Mouse (Mus musculus): ENCODE data around the gene Adprm. TPM values are rescaled to one million over a fixed set of nuclear protein-coding genes. Genes with fewer than 3 reads are reported as not detected.
A peak's percentile ranks its signal among the peaks of the same experiment; 100 is the strongest.

Adprm gene
- polyA plus RNA-seq, 1 experiment from 2014 or later = 30.3 TPM

- H3K4me2 ChIP-seq = no peak overlapping the region
- H3K4me3 ChIP-seq = no peak overlapping the region
- no peak for ATAC-seq (ENCODE audit: insufficient number of reproducible peaks, low FRiP score, low TSS enrichment, low read depth)
- H3K27me3 ChIP-seq = peaks cover 23% of the 10 kb centered on the region
- H3K9ac ChIP-seq = no peak overlapping the region
- WGBS = 5% methylated on average over 6 of the region's 6 CpGs
- no peaks in the 10 kb centered on the region for H3K36me3 ChIP-seq
- no peak overlapping the region for H3K27ac ChIP-seq
- no peaks in the 10 kb centered on the region for H3K4me1 ChIP-seq
- H3K9me3 ChIP-seq = no peaks in the 10 kb centered on the region
Observed at GRCm38 (mm10) chr11:67085489-67085888, 33.1 kb upstream of the Adprm start.

- Histone ChIP-seq H3K27me3 (peaks cover 23% of the 10 kb centered on the region), H3K9ac (no peak overlapping the region), H3K9me3 (no peaks in the 10 kb centered on the region), H3K27ac (no peak overlapping the region), H3K4me2 (no peak overlapping the region), H3K36me3 (no peaks in the 10 kb centered on the region), H3K4me1 (no peaks in the 10 kb centered on the region), H3K4me3 (no peak overlapping the region)
- no peak for ATAC-seq (ENCODE audit: insufficient number of reproducible peaks, low FRiP score, low TSS enrichment, low read depth)
- WGBS = 47% methylated on average over 32 of the region's 32 CpGs
Observed at GRCm38 (mm10) chr11:67083712-67084340, 31.4 kb upstream of the Adprm start.

- Histone ChIP-seq H3K36me3 (no peaks in the 10 kb centered on the region), H3K27ac (no peak overlapping the region), H3K27me3 (peaks cover 23% of the 10 kb centered on the region), H3K4me3 (no peak overlapping the region), H3K4me2 (no peak overlapping the region), H3K4me1 (no peaks in the 10 kb centered on the region), H3K9ac (no peak overlapping the region), H3K9me3 (no peaks in the 10 kb centered on the region)
- ATAC-seq (ENCODE audit: insufficient number of reproducible peaks, low FRiP score, low TSS enrichment, low read depth) = no peak
- WGBS = 62% methylated on average over 6 of the region's 6 CpGs
Observed at GRCm38 (mm10) chr11:67083239-67083638, 30.8 kb upstream of the Adprm start.

- WGBS = 83% methylated on average over 13 of the region's 13 CpGs
- H3K9ac ChIP-seq = no peak overlapping the region
- H3K36me3 ChIP-seq = no peaks in the 10 kb centered on the region
- H3K4me1 ChIP-seq = no peaks in the 10 kb centered on the region
- peaks cover 23% of the 10 kb centered on the region for H3K27me3 ChIP-seq
- ATAC-seq (ENCODE audit: insufficient number of reproducible peaks, low FRiP score, low TSS enrichment, low read depth) = no peak
- no peak overlapping the region for H3K4me3 ChIP-seq
- H3K4me2 ChIP-seq = no peak overlapping the region
- H3K27ac ChIP-seq = no peak overlapping the region
- H3K9me3 ChIP-seq = no peaks in the 10 kb centered on the region
Observed at GRCm38 (mm10) chr11:67082793-67083192, 30.4 kb upstream of the Adprm start.

GRCm38 (mm10) chr11:67082188-67082587, 29.8 kb upstream of the Adprm start:
- 83% methylated on average over 7 of the region's 7 CpGs for WGBS
- H3K4me3 ChIP-seq = no peak overlapping the region
- no peaks in the 10 kb centered on the region for H3K4me1 ChIP-seq
- no peaks in the 10 kb centered on the region for H3K9me3 ChIP-seq
- H3K9ac ChIP-seq = no peak overlapping the region
- peaks cover 23% of the 10 kb centered on the region for H3K27me3 ChIP-seq
- no peak overlapping the region for H3K4me2 ChIP-seq
- no peaks in the 10 kb centered on the region for H3K36me3 ChIP-seq
- no peak overlapping the region for H3K27ac ChIP-seq
- no peak for ATAC-seq (ENCODE audit: insufficient number of reproducible peaks, low FRiP score, low TSS enrichment, low read depth)

GRCm38 (mm10) chr11:67081125-67081649, 28.8 kb upstream of the Adprm start:
- no peak overlapping the region for H3K27ac ChIP-seq
- no peaks in the 10 kb centered on the region for H3K36me3 ChIP-seq
- ATAC-seq (ENCODE audit: insufficient number of reproducible peaks, low FRiP score, low TSS enrichment, low read depth) = no peak
- H3K9ac ChIP-seq = no peak overlapping the region
- H3K4me2 ChIP-seq = no peak overlapping the region
- no peaks in the 10 kb centered on the region for H3K4me1 ChIP-seq
- H3K27me3 ChIP-seq = peaks cover 20% of the 10 kb centered on the region
- 6% methylated on average over 11 of the region's 11 CpGs for WGBS
- H3K4me3 ChIP-seq = no peak overlapping the region
- H3K9me3 ChIP-seq = no peaks in the 10 kb centered on the region

- H3K4me2 ChIP-seq = no peak overlapping the region
- H3K4me1 ChIP-seq = no peaks in the 10 kb centered on the region
- H3K27me3 ChIP-seq = peaks cover 20% of the 10 kb centered on the region
- H3K9ac ChIP-seq = no peak overlapping the region
- H3K9me3 ChIP-seq = no peaks in the 10 kb centered on the region
- no peaks in the 10 kb centered on the region for H3K36me3 ChIP-seq
- no peak for ATAC-seq (ENCODE audit: insufficient number of reproducible peaks, low FRiP score, low TSS enrichment, low read depth)
- WGBS = 12% methylated on average over 3 of the region's 3 CpGs
- H3K27ac ChIP-seq = no peak overlapping the region
- H3K4me3 ChIP-seq = 0 out of 2 replicates have a peak overlapping the region, but pooled peaks have one; percentile 1
Observed at GRCm38 (mm10) chr11:67080168-67080567, 27.8 kb upstream of the Adprm start.

GRCm38 (mm10) chr11:67079740-67080139, 27.3 kb upstream of the Adprm start:
- Histone ChIP-seq H3K9ac (no peak overlapping the region), H3K4me2 (no peak overlapping the region), H3K36me3 (no peaks in the 10 kb centered on the region), H3K9me3 (no peaks in the 10 kb centered on the region), H3K4me3 (0 out of 2 replicates have a peak overlapping the region, but pooled peaks have one; percentile 1), H3K27ac (no peak overlapping the region), H3K27me3 (peaks cover 17% of the 10 kb centered on the region), H3K4me1 (no peaks in the 10 kb centered on the region)
- 74% methylated on average over 11 of the region's 11 CpGs for WGBS
- ATAC-seq (ENCODE audit: insufficient number of reproducible peaks, low FRiP score, low TSS enrichment, low read depth) = no peak

GRCm38 (mm10) chr11:67078888-67079287, 26.5 kb upstream of the Adprm start:
- Histone ChIP-seq H3K27me3 (peaks cover 8% of the 10 kb centered on the region), H3K4me2 (no peak overlapping the region), H3K9me3 (no peaks in the 10 kb centered on the region), H3K4me1 (no peaks in the 10 kb centered on the region), H3K36me3 (no peaks in the 10 kb centered on the region), H3K9ac (no peak overlapping the region), H3K27ac (no peak overlapping the region), H3K4me3 (0 out of 2 replicates have a peak overlapping the region, but pooled peaks have one; percentile 3)
- ATAC-seq (ENCODE audit: insufficient number of reproducible peaks, low FRiP score, low TSS enrichment, low read depth) = no peak
- 84% methylated on average over 6 of the region's 6 CpGs for WGBS

GRCm38 (mm10) chr11:67078000-67078399, 25.6 kb upstream of the Adprm start, which contains the start of gene Myh3:
Gene Myh3 (plus strand): TSS chr11:67078300.
- H3K27ac ChIP-seq = peak within 1 kb of the TSS; percentile 33; the same call in 1 of the 2 replicates
- 84% methylated on average over 5 of the region's 5 CpGs for WGBS
- no peak within 1 kb of the TSS for H3K9ac ChIP-seq
- H3K4me3 ChIP-seq = 0 out of 2 replicates have a peak within 1 kb of the TSS, but pooled peaks have one; percentile 3
- H3K4me2 ChIP-seq = no peak within 1 kb of the TSS
- H3K4me1 ChIP-seq = no peaks in the 10 kb centered on the region
- H3K27me3 ChIP-seq = peaks cover 3% of the 10 kb centered on the region
- no peak for ATAC-seq (ENCODE audit: insufficient number of reproducible peaks, low FRiP score, low TSS enrichment, low read depth)
- no peaks in the 10 kb centered on the region for H3K36me3 ChIP-seq
- no peaks in the 10 kb centered on the region for H3K9me3 ChIP-seq

- 47% methylated on average over 3 of the region's 3 CpGs for WGBS
- ATAC-seq (ENCODE audit: insufficient number of reproducible peaks, low FRiP score, low TSS enrichment, low read depth) = no peak
- H3K4me3 ChIP-seq = no peak overlapping the region
- H3K9me3 ChIP-seq = no peaks in the 10 kb centered on the region
- H3K4me2 ChIP-seq = no peak overlapping the region
- H3K4me1 ChIP-seq = no peaks in the 10 kb centered on the region
- H3K9ac ChIP-seq = no peak overlapping the region
- H3K27me3 ChIP-seq = no peaks in the 10 kb centered on the region; the same call in 1 of the 2 replicates
- H3K36me3 ChIP-seq = no peaks in the 10 kb centered on the region
- peak overlapping the region; percentile 33; the same call in 1 of the 2 replicates for H3K27ac ChIP-seq
Observed at GRCm38 (mm10) chr11:67077435-67077834, 25.0 kb upstream of the Adprm start.

GRCm38 (mm10) chr11:67076781-67077180, 24.4 kb upstream of the Adprm start:
- no peaks in the 10 kb centered on the region for H3K9me3 ChIP-seq
- H3K27ac ChIP-seq = no peak overlapping the region
- H3K4me1 ChIP-seq = no peaks in the 10 kb centered on the region
- 87% methylated on average over 5 of the region's 5 CpGs for WGBS
- no peak overlapping the region for H3K9ac ChIP-seq
- no peak overlapping the region for H3K4me2 ChIP-seq
- no peak overlapping the region for H3K4me3 ChIP-seq
- no peaks in the 10 kb centered on the region for H3K36me3 ChIP-seq
- ATAC-seq (ENCODE audit: insufficient number of reproducible peaks, low FRiP score, low TSS enrichment, low read depth) = no peak
- no peaks in the 10 kb centered on the region; the same call in 1 of the 2 replicates for H3K27me3 ChIP-seq
